Mouse (Mus musculus): ENCODE results near the gene Kctd5.

Kctd5 gene

DNA sequence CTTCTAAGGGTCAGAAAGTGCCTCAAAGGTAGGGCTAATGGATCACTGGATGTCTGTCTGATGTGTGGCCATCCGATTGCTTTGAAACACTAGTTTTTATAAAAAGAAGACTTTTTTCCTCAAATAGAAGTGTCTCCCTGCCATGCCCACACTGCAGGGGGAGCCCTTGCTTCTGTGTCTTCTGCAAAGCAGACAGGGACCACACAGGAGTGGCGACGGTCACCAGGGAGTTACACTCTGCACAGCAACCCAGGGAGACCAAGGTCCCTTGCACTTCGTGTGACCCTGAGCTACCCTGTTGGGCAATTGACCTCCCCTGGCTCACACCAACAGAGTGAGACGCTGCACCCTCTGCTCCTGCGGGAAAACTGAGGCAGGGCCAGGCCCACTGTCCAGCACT, 36.3 kb downstream of the Kctd5 start:
- DNase-seq: no peak

DNA sequence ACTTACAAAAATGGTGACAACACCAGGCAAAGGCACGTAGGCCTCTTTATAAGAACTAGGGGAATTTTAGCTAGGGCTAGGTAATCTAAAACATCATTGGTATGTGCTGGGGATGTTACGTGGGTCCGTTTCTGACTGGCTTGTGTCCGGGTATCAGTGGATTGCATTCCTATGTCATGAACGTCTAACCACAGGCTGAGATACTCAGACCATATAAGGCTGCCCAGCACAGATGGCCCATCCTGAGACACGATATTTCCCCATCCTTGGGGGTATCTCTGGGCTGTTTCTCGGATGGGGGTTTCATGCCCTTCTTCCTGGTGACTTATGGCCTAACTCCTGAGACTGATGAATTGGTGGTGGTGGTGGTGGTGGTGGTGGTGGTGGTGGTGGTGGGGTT, 38.2 kb downstream of the Kctd5 start:
- no peak for DNase-seq

DNA sequence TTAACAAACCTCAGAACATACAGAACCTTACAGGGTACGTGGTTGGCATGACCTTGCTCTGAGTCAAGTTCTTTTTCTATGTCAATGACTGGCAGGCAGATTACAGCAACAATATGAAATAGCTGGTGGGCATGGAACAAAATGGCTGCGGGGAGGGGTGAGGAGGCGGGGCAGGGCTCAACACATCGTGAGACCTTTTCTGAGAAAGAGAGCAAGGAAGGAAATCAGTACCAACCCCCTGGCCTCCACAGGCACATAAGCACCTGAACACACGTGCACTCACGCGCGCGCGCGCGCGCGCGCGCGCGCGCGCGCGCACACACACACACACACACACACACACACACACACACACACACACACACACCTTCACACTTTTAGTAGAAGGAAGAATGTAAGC, 42.7 kb downstream of the Kctd5 start:
- no peak for DNase-seq

DNA sequence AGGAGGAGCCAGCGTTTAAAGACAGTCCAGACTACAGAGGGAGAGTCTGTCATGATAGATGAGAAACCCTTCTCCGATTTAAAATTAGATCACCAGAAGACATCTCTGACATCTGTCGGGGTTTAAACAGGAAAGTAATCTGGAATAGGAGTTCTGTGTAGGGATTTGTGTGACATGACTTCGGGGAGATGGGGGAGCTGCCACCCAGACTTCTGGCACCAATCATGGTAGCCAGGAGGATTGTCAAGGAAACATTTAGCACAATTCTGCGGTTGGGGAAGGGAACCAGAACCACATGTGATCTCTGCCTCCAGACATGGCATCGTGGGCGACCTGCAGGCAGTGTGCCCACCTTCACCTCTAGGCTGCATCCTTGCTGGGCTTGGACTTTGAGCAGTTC, 43.8 kb downstream of the Kctd5 start:
- no peak for DNase-seq

DNA sequence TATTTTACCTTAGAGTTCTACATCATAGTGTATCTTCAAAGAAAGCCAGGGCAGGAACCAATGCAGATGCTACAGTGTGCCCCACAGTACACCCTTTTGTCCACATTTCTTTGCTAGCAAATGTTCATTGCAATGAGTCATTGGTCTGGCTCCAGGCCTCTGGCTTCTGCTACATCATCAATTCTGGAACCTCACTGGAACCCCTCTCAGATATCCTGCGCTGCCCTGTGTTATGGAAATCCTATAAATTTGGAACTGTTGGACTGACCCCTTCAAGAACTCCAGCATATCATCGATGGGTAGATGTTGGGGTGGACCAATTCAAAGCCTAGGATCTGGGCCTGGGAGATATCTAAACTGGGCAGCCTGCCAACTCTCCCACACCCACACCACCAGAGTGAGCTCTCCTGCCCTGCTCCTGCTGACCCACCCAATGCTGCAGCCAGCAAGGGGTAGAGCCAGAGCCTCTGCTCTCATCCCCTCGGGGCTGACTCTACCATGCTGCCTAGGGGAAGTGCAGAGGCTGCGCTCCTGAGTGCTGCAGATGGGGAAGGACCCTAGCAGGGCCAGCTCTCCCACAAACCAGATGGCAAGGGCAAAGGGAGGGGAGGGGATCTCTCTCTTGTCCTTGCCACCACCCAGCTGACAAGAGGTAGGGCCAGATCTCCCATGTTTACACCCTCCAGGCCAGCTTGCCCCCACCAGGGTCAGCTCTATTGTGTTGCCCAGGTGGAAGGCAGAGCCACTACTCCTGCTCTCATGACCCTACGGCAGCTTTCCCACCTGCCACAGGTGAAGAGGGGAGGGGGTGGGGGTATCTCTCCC, 51.7 kb downstream of the Kctd5 start:
- DNase-seq: no peak

DNA sequence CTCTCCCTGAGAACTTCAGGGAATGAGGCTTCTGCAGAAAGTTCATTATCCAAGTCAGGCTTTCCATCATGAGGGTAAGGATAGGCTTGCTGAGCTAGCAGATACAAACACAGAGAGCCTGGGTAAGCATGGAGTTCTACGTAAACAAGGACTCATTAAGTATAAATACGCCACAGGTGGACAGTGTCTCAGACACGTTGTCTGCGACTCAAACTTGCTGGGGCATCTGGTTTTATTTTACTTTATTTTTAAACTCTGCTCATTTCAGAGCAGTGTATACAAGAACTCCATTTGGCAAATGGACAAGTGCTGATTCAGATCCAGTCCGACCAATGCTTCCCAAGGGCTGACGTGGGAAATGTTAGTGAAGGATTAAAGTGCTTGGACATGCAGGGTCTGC, 52.6 kb downstream of the Kctd5 start:
- no peak for DNase-seq

DNA sequence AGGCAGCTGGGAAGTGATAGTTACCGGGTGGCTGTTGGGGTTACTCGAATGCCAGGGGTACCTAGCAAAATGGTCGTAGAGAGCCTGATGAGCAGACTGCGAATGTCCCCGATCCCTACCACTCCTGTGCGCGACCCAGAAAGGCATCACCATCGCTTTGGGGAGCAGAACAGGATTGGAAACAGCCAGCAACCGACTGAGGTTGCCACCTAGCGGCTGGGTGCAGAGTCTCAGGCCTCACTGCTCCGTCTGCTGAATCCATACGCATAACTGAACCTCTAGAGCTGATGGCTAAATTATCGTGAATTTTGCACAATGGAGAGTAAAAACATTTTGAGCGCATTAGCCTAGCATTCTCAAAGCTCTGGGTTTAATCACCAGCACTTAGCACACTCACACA, 57.6 kb downstream of the Kctd5 start:
- DNase-seq: peak; percentile 13 to 22

DNA sequence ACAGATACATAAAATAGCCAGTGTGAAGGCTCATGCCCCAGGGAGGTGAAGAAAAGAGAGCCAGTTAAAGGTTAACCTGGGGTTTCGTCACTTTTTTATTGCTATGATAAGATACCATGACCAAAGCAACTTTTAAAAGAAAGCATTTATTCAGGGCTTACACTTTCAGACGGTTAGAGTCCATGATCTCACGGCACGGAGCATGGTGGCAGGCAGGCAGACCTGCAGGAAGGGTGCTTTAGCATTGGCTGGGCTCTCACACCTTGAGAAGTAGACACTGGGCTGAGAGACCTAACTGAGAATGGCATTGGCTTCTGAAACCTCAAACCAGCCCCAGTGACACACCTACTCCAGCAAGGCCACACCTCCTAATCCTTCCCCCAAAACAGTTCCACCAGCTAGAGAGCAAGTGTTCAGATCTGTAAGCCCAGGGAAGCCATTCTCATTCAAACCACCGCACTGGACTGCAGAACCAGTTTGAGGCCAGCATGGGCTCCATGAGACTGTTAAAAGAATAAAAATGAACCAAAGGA, 58.8 kb downstream of the Kctd5 start:
- no peak for DNase-seq

DNA sequence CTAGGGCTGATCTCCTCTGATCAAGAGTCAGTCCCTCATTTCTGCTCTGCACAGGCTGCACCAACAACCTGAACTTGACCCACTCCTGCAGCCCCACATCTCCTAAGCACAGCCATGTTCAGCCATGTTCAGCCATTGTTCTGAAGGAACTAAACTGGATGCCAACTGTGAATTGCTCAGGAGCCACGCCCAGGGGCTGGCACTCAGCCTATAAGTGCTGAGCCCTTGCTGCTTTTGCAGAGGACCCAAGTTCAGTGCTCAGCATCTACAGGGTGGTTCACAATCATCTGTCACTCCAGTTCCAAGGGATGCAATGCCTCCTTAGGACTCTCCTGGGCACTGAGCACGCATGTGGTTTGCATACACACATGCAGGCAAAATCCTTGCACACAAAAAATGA, 60.4 kb downstream of the Kctd5 start:
- no peak for DNase-seq

DNA sequence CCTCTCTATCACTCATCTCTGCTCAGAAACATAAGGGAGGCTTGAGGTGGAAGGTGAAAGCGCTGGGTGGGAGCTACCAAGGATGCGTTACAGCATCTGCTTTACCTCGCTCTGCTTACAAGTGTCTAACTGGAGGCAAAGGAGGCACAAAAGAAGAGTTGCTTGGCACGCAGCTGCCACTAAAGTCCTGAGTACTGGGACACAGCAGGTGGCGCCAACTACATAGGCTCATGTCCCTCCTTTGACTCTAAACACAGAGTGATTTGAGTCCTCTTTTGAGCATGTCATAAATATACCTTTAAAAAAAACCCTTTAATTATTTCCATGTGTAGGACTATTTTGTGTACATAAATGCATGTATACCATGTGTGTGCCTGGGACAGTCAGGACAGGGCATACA, 63.7 kb downstream of the Kctd5 start:
- DNase-seq: no peak

DNA sequence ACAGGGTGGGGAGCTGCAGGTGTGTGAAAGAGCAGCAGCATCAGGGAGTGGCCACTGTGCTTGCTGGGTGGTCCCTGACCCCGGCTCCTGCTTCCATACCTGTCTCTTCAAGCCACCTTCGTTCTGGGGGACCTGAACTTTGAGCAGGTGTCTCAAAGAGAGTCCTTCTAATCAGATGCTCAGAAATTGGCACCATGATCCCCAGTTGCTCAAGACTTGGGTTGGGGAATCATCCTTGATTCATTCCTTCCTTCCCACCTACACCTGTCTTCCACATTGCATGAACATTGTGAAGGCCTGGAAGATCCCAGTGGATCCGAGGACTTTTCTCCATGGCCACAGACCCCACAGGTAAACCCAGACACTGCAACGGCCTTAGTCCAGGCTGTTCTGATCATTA, 65.2 kb downstream of the Kctd5 start:
- DNase-seq: no peak

DNA sequence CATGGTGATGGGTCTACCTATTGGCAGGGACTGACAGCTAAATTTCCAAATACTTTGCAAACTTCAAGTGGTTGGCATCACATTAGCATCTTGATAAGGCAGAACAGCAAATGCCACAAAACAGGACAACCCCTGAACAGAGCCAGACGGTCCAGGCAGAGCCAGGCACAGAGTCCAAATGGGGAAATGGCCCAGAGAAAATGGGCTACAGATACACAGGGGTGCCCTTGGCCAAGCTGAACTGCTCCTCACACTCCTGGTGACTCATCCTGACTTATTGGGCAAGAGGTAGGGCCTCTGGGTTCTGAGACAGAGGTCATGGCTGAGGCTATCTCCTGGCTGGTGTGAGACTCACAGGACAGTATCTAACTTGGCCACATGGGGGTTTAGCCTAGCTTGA, 65.9 kb downstream of the Kctd5 start:
- DNase-seq: no peak

DNA sequence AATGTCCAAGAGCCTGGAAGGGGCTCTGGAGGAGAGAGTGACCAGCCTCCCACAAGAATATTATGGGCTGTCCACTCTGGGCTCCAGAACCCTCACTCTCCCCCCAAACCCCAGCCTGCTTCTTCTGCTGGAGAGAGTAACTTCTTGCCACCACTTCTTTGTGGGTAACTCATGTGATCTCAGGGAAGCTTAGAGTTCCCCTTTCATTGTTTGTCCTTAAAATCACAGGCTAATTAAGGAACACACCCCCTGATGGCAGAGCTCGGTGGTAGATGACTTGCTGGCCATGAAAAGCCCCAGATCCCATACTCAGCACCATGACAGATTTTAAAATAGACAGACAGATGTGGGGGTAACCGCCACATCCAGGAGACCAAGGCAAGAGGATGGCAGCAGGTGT, 66.4 kb downstream of the Kctd5 start:
- peak in 1 of 2 experiments; percentile 3 for DNase-seq

DNA sequence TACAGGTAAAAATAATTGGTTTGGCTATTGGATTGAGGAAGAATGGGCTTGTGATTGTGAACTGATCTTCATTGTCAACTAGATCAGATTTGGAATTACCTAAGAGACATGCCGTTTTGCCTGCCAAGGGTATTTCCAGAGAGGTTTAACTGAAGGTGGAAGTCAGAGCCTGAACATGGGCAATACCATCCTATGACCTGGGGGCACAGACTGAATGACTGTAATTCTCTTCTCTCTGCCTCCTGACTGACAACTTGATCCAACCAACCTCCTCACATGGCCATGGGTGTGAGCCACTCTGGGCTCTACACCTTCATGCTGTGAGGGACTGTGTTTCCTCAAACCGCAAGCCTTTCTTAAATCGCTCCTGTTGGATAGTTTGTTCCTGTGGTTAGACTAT, 68.2 kb downstream of the Kctd5 start:
- DNase-seq: no peak

DNA sequence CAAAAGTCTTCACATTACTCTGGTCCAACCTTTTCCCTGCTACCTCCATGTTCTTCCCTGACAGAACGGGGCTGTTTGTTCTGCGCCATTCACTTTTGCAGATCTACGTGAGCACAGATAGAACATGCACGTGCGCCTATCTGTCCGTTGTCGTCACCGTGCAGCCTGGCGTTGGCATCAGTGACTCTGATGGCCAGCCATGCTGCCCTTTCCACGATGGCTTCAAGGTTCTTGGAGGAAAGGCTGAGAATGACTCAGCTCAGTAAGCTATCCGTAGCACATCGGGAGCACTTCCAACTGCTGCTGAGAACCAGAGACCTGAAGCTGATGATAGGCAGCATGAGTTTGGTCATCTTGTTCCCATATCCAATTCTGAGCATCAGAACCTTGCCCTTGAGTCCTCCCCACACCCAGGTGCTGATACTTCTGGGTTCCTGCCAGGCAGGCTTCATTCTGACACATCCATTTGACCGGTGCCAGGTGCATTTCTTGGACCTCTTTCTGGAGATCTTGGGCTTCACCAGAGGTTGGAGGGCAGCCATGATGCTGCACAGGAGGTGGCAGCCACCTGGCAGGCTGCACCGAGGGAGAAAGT, 69.1 kb downstream of the Kctd5 start:
- no peak for DNase-seq

DNA sequence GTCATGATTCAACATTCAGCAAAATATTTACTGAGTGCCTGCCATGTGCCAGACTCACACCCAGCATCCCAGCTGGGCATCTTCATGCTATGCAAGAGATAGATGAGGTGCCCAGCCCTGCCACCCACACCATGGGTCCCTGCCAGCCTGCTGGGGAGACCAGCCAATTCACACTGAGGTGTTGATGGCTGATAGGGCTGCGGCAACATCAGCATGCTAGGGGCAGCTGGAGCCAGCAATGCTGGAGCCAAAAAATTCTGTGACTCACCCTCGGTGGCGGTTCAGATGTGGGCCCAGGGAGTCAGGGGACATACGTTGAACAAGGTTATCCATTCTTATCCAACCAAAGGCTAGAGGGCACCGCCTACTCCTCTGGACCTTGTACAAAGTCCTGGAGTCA, 72.9 kb downstream of the Kctd5 start:
- no peak for DNase-seq

DNA sequence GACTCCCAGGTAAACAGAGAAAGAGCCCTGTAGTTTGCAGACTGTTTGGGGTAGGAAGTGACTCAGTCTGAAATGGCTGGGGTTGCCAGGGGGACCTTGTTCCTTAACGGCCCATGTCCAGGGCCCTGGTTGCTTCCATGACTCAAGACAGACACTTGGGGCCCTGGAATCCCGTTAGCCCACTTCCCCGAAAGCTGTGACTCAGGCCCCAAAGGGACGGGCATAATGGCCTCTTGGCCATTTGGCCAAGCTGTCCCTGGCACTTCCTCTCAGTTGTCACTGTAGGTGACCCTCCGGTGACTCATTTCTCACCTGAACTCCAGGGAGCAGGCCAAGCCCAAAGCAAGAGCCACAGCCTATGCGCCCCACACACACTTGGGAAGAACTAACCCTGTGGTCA, 74.9 kb downstream of the Kctd5 start:
- no peak for DNase-seq

DNA sequence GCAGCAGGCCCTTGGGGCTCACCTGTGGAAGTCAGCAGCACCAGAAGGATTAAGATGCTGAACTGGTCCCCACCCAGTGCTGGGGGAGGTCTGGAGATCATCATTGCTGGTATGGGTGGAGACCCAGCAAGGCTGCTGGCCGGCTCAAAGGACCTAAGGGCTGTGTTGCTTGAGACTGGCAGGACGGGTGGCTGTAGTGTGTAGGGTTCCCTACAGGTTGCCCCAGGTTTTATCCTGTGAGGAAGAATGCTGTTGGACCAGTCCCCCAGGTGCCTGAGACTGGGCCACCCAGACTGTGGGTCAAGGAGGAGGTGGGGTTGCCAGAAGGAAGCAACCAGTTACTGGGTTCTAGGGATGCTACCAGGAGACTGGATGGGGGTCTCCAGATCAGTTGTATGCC, 75.4 kb downstream of the Kctd5 start, which contains the start of gene Prss22:
Gene Prss22, minus strand, starts transcription at position 200 of the 400 bp plus-strand sequence.
- DNase-seq: no peak
